In the genomic region with DNA sequence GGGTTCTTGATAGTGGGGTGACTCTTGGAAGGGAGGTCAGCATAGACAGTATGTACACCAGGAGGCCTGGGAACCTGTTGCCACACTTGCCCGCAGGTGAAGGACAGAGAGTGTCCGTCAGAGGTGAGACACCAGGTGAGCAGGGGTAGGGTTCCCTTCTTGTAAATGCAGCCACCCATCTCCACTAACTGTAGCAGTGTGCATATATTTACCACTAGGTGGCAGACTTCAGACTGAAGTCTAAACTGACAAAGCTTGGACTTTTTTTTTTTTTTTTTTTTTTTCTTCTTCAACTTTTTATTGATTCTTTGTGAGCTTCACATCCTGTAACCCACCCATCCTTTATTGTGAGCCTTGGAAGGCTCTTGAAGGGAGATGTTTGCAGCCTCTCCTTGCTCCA, we compare ENCODE assay signal across 12 mouse cellular contexts.
DNase-seq lines count a peak whose midpoint lies in the region; ATAC-seq and TF ChIP-seq lines count a peak whose summit lies in the region.
"Had no signal": no experiment of that assay in that cellular context is flagged by ENCODE, and none has a peak within 500 bp of the region (broad histone marks: within the 10 kb centered on the region; RNA-seq: fewer than 3 reads in every experiment).

No protein-coding gene starts in this region.

- no peak for ATAC-seq in kidney, embryonic 16.5 days (ENCODE audit: low FRiP score, low TSS enrichment)
- ATAC-seq in erythroid progenitor cell, adult 5-6 weeks (replicated peaks; ENCODE audit: low FRiP score, poor library complexity, severe bottlenecking): peak; percentile 54; the same call in 1 of the 2 replicates

- H3K4me3 ChIP-seq in kidney, adult 2 months (ENCODE audit: insufficient read depth, low read depth, low read length): no peak overlapping the region
- no peak overlapping the region for H3K4me3 ChIP-seq in kidney, embryonic 16.5 days (ENCODE audit: low read length)
- H3K4me3 ChIP-seq: erythroblast, embryonic 14.5 days; hindbrain, embryonic 15.5 days; limb, embryonic 15.5 days; neural tube, embryonic 13.5 days had no signal

- no peak for TF ChIP-seq POLR2A in kidney, adult 2 months (IDR thresholded peaks at IDR 0.05; ENCODE audit: low read depth, low read length)

- no peaks in the 10 kb centered on the region for H3K9me3 ChIP-seq in kidney, embryonic 16.5 days (ENCODE audit: low read length)
- H3K9me3 ChIP-seq: hindbrain, embryonic 15.5 days; limb, embryonic 15.5 days; neural tube, embryonic 13.5 days had no signal

- no peak overlapping the region for H3K27ac ChIP-seq in kidney, adult 2 months (ENCODE audit: insufficient read depth, low read depth, low read length)
- no peak overlapping the region for H3K27ac ChIP-seq in kidney, embryonic 16.5 days (ENCODE audit: low read length)
- H3K27ac ChIP-seq: hindbrain, embryonic 15.5 days; limb, embryonic 15.5 days; neural tube, embryonic 13.5 days had no signal

- 58% methylated on average over 2 of the region's 2 CpGs for WGBS in kidney, adult 2 months
- 54% methylated on average over 2 of the region's 2 CpGs for WGBS in kidney, embryonic 16.5 days

- no peak overlapping the region for H3K4me2 ChIP-seq in kidney, embryonic 16.5 days (replicated peaks; ENCODE audit: low read depth, low read length)
- H3K4me2 ChIP-seq: hindbrain, embryonic 15.5 days; limb, embryonic 15.5 days; neural tube, embryonic 13.5 days had no signal

- TF ChIP-seq CTCF in kidney, adult 2 months (conservative IDR thresholded peaks at IDR 0.05; ENCODE audit: insufficient read depth, insufficient read length, low read depth, low read length): peak; percentile 28; the same call in 1 of the 2 replicates

- H3K27me3 ChIP-seq in kidney, adult 2 months (replicated peaks; ENCODE audit: control insufficient read depth, insufficient read depth, low read length): no peaks in the 10 kb centered on the region
- H3K27me3 ChIP-seq in kidney, embryonic 16.5 days (ENCODE audit: insufficient read depth, low read length): no peaks in the 10 kb centered on the region
- H3K27me3 ChIP-seq: hindbrain, embryonic 15.5 days; limb, embryonic 15.5 days; neural tube, embryonic 13.5 days had no signal

- DNase-seq in kidney, adult 2 months: peak; percentile 20
- DNase-seq in 416B (ENCODE audit: low read depth): peak; percentile 53
- peak; percentile 70 for DNase-seq in ES-CJ7 (ENCODE audit: low read depth, low spot score)
- no peak for DNase-seq in spleen, postnatal 36 days (ENCODE audit: low spot score in 2 of 2)
- no peak for DNase-seq in kidney, adult 11 months
- no peak for DNase-seq in adrenal gland, adult 8-10 months

- no peak overlapping the region for H3K9ac ChIP-seq in kidney, embryonic 16.5 days (replicated peaks; ENCODE audit: low read length)
- H3K9ac ChIP-seq: hindbrain, embryonic 15.5 days; limb, embryonic 15.5 days; neural tube, embryonic 13.5 days had no signal

- no peaks in the 10 kb centered on the region for H3K36me3 ChIP-seq in kidney, adult 2 months (ENCODE audit: control insufficient read depth, insufficient read depth, low read length)
- H3K36me3 ChIP-seq in kidney, embryonic 16.5 days (ENCODE audit: insufficient read depth, low read length): no peaks in the 10 kb centered on the region
- H3K36me3 ChIP-seq: hindbrain, embryonic 15.5 days; limb, embryonic 15.5 days; neural tube, embryonic 13.5 days had no signal

- no peaks in the 10 kb centered on the region for H3K4me1 ChIP-seq in kidney, adult 2 months (ENCODE audit: control insufficient read depth, insufficient read depth, low read length)
- no peaks in the 10 kb centered on the region for H3K4me1 ChIP-seq in kidney, embryonic 16.5 days (ENCODE audit: insufficient read depth, low read length)
- H3K4me1 ChIP-seq: hindbrain, embryonic 15.5 days; limb, embryonic 15.5 days; neural tube, embryonic 13.5 days had no signal

Comparison
In these comparisons a context has a peak if more than half of its experiments do, and no peak if none do; other contexts are left out.
1. DNase-seq: peak in kidney, adult 2 months (single experiment), 416B (single experiment) and ES-CJ7 (single experiment); none in spleen, postnatal 36 days (0 of 2), kidney, adult 11 months (single experiment) and adrenal gland, adult 8-10 months (single experiment).